Mouse (Mus musculus): ENCODE data around the gene Mark2.

DNA sequence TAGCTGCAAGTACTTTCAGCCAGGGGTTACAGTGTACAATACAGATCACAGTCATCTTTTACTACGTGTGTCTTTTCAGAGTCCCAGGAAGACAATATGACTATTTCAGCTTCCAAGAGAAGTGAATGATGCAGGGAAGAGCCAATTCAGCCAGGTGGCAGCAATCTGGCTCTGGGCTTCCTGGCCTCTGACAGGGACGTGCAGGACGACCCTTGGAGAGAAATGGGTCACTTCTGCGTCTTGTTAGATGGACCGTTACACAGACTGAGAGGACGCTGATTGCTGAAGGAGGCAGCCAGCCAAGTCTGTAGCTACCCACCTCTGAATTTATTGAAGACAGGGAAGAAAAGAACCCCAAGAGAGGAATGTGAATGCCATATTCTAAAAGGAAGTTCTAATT lies 37.9 kb downstream of the Mark2 start:
- TF ChIP-seq CTCF (IDR thresholded peaks at IDR 0.05; ENCODE audit: low read depth) (peak; percentile 42), EP300 (optimal IDR thresholded peaks at IDR 0.05) (no peak)

Measured in stomach, postnatal 0 days (tissue).